Mouse (Mus musculus): Measurements from ENCODE around the gene Smu1. TPM values are rescaled to one million over a fixed set of nuclear protein-coding genes. Genes with fewer than 3 reads are reported as not detected.

Gene Smu1
- polyA plus RNA-seq, 1 experiment from 2014 or later = 59.9 TPM

DNA sequence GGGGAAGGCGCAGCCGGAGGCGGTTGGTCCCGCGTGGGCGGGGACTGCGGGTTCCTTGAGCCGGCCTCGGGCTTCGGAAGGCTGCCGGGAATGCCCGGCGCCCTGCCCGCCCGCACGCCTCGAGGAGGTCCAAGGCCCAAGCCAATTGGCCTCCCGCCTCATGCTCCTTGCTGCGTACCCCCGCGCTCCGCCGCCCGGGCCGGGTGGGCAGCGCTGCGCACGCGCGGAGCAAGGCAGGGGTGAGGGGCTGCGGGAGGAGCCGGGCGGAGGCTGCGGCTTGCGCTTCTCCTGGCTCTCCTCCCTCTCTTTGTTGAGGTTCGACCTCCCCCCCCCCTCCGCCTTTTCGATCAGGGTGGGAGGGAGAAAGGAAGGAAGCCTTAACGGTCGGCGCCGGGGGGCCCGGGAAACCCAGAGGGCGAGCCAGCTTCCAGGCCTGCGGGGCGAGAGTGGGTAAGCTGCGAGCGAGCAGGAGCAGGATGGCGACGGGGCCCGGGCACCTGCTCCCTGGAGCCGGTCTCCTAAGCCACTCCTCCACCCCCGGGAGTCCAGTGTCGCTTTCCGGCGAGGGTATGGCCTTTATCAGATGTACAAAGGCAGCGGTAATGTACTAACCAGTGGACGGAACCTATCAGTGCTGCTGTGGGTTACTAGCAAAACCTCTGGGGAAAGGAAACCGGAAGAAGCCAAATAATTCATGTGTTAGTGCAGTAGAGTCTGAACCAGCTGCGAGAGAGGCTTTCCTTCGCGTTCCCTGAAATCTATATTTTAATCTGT lies 34.8 kb downstream of the Smu1 start:
- WGBS (ENCODE audit: insufficient replicate concordance) = under 1% methylated on average over 60 of the region's 62 CpGs

DNA sequence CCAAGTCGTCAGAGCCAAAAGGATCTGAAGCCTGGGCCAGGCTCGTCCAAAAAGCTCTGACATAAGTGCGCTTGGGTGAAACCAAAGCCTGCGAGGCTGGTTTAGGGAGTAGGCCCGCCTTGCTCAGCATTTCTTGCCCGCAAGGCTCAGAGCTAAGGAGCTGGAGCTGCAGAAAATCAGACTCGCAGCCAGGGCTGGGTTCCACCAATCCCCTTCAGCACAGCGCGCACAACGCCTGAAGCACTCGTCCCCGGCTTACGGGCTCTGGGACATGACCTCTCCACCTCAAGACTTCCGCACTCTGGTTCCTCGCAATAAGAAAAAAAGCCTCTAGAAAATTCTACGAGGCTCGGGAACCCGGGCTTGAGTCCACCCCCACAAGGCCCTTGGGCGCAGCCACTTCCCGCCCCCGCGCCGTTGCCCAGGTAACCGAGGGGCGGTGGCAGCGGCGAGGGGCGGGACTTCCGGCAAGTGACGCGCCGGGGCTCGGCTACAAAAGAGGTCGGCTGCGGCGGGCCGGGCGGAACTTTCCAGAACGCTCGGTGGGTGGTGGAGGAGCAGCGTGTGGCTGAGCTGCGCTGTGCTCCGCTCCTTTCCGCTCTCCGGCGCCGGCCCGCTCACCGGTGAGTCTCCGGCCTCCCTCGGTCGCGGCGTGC lies 35.6 kb downstream of the Smu1 start, which contains the start of gene Dnaja1:
TSS of gene Dnaja1 (plus strand) at position 140 of the 656 bp plus-strand sequence.
- no peaks in the 10 kb centered on the region for H3K27me3 ChIP-seq (ENCODE audit: control insufficient read depth, insufficient read depth, low read depth, low read length)
- no peaks in the 10 kb centered on the region for H3K9me3 ChIP-seq (replicated peaks; ENCODE audit: control insufficient read depth, low read length)
- H3K27ac ChIP-seq (ENCODE audit: low read length) = peak within 1 kb of the TSS; percentile 97
- peaks cover 37% of the 10 kb centered on the region for H3K4me1 ChIP-seq (ENCODE audit: control insufficient read depth, low read depth, low read length)
- H3K4me3 ChIP-seq (ENCODE audit: low read depth, low read length) = peak within 1 kb of the TSS; percentile 98
- H3K36me3 ChIP-seq (ENCODE audit: control insufficient read depth, insufficient read depth) = peaks cover 8% of the 10 kb centered on the region
- WGBS (ENCODE audit: insufficient replicate concordance) = under 1% methylated on average over 53 of the region's 54 CpGs
- H3K4me2 ChIP-seq (ENCODE audit: low read depth, low read length) = peak within 1 kb of the TSS; percentile 89
- ATAC-seq (ENCODE audit: low read depth) = peak; percentile 85
- H3K9ac ChIP-seq (ENCODE audit: low read depth, low read length) = peak within 1 kb of the TSS; percentile 97

More for the DNA sequence above, 34.8 kb downstream of the Smu1 start:
- peak overlapping the region; percentile 97 for H3K9ac ChIP-seq (ENCODE audit: low read depth, low read length)
- peak overlapping the region; percentile 97 for H3K27ac ChIP-seq (ENCODE audit: low read length)
- H3K36me3 ChIP-seq (ENCODE audit: control insufficient read depth, insufficient read depth) = peaks cover 14% of the 10 kb centered on the region
- peak overlapping the region; percentile 89 for H3K4me2 ChIP-seq (ENCODE audit: low read depth, low read length)
- H3K27me3 ChIP-seq (ENCODE audit: control insufficient read depth, insufficient read depth, low read depth, low read length) = no peaks in the 10 kb centered on the region
- H3K9me3 ChIP-seq (replicated peaks; ENCODE audit: control insufficient read depth, low read length) = no peaks in the 10 kb centered on the region
- H3K4me1 ChIP-seq (ENCODE audit: control insufficient read depth, low read depth, low read length) = peaks cover 37% of the 10 kb centered on the region
- ATAC-seq (ENCODE audit: low read depth) = peak; percentile 73
- peak overlapping the region; percentile 98 for H3K4me3 ChIP-seq (ENCODE audit: low read depth, low read length)

DNA sequence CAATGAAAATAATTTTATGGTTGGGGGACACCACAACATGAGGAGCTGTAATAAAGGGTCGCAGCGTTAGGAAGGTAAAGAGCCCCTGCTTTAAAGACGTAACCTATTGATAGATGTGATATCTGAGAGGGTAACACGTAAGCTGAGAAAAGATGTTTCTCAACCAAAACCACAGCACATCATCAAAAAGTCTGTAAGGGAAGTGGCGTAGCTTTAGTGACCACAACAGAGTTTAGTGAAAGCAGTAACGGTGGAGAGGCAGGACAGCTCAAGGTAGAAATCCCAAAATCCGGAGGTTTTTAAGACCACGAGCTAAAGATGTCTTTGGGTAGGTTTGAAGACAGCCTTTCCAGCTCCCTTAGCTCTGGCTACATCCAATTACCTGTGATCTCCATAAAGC lies 36.8 kb downstream of the Smu1 start:
- 64% methylated on average over 8 of the region's 8 CpGs for WGBS (ENCODE audit: insufficient replicate concordance)
- Histone ChIP-seq H3K4me2 (ENCODE audit: low read depth, low read length) (peak overlapping the region; percentile 89; the same call in 1 of the 2 replicates), H3K9me3 (replicated peaks; ENCODE audit: control insufficient read depth, low read length) (no peaks in the 10 kb centered on the region), H3K9ac (ENCODE audit: low read depth, low read length) (no peak overlapping the region), H3K27me3 (ENCODE audit: control insufficient read depth, insufficient read depth, low read depth, low read length) (no peaks in the 10 kb centered on the region), H3K4me1 (ENCODE audit: control insufficient read depth, low read depth, low read length) (peaks cover 32% of the 10 kb centered on the region), H3K27ac (ENCODE audit: low read length) (peak overlapping the region; percentile 97; the same call in 1 of the 2 replicates), H3K4me3 (ENCODE audit: low read depth, low read length) (no peak overlapping the region), H3K36me3 (ENCODE audit: control insufficient read depth, insufficient read depth) (no peaks in the 10 kb centered on the region; the same call in 1 of the 2 replicates)
- ATAC-seq (ENCODE audit: low read depth) = no peak

DNA sequence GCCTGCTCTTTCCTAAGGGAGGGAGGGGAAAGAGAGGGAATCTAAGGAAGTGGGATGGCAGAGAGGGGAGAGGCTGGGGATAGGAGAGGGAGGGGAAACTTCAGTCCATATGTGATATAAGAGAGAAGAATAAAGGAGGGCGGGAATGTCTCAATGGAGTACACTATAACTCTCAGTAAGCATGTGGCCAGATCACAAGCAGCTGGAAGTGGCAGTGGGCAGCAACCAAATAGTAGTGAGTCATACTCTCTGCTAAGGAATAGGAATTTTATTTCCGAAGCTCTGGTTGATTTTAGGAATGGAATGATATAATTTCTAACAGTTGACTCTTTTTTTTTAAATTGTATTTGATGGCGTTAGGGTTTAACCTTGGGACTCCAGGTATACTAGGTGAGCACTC lies 40.6 kb downstream of the Smu1 start:
- H3K27me3 ChIP-seq (ENCODE audit: control insufficient read depth, insufficient read depth, low read depth, low read length) = no peaks in the 10 kb centered on the region
- H3K9me3 ChIP-seq (replicated peaks; ENCODE audit: control insufficient read depth, low read length) = no peaks in the 10 kb centered on the region
- H3K9ac ChIP-seq (ENCODE audit: low read depth, low read length) = no peak overlapping the region
- no peak overlapping the region for H3K4me2 ChIP-seq (ENCODE audit: low read depth, low read length)
- H3K36me3 ChIP-seq (ENCODE audit: control insufficient read depth, insufficient read depth) = no peaks in the 10 kb centered on the region
- H3K4me1 ChIP-seq (ENCODE audit: control insufficient read depth, low read depth, low read length) = peaks cover 13% of the 10 kb centered on the region
- H3K4me3 ChIP-seq (ENCODE audit: low read depth, low read length) = no peak overlapping the region
- no peak for ATAC-seq (ENCODE audit: low read depth)
- 71% methylated on average over 3 of the region's 3 CpGs for WGBS (ENCODE audit: insufficient replicate concordance)
- no peak overlapping the region for H3K27ac ChIP-seq (ENCODE audit: low read length)

DNA sequence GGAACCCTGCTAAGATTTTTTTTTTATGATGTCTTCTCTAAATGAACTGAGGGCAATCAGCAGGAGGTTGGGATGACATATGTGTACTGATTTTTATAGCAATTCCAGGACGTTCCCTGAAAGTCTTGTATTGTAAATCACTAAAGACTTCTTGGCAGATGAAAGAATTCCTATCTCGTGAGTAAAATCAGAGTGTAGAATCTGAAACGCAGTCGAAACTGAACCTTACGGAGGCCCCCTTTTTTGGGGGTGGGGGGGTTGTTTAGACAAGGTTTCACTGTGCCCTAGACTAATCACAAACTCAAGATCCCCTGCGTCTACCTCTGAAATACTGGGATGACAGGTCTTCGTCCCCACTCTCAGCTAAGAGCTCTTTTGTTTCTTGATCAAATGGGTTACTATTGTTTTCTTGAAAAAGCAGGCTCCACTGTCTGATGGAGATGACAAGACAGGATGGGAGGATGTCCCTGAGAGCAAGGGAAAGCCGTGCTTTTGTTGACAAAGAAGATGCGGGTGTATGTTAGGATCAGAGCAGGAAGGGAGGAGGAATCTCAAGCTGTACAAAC lies 53.9 kb downstream of the Smu1 start:
- Histone ChIP-seq H3K4me2 (ENCODE audit: low read depth, low read length) (peak overlapping the region; percentile 80), H3K4me1 (ENCODE audit: control insufficient read depth, low read depth, low read length) (peaks cover 20% of the 10 kb centered on the region), H3K36me3 (ENCODE audit: control insufficient read depth, insufficient read depth) (no peaks in the 10 kb centered on the region), H3K9ac (ENCODE audit: low read depth, low read length) (peak overlapping the region; percentile 59), H3K4me3 (ENCODE audit: low read depth, low read length) (peak overlapping the region; percentile 72), H3K27me3 (ENCODE audit: control insufficient read depth, insufficient read depth, low read depth, low read length) (no peaks in the 10 kb centered on the region), H3K27ac (ENCODE audit: low read length) (peak overlapping the region; percentile 84), H3K9me3 (replicated peaks; ENCODE audit: control insufficient read depth, low read length) (no peaks in the 10 kb centered on the region)
- WGBS (ENCODE audit: insufficient replicate concordance) = 37% methylated on average over 9 of the region's 9 CpGs
- ATAC-seq (ENCODE audit: low read depth) = no peak

DNA sequence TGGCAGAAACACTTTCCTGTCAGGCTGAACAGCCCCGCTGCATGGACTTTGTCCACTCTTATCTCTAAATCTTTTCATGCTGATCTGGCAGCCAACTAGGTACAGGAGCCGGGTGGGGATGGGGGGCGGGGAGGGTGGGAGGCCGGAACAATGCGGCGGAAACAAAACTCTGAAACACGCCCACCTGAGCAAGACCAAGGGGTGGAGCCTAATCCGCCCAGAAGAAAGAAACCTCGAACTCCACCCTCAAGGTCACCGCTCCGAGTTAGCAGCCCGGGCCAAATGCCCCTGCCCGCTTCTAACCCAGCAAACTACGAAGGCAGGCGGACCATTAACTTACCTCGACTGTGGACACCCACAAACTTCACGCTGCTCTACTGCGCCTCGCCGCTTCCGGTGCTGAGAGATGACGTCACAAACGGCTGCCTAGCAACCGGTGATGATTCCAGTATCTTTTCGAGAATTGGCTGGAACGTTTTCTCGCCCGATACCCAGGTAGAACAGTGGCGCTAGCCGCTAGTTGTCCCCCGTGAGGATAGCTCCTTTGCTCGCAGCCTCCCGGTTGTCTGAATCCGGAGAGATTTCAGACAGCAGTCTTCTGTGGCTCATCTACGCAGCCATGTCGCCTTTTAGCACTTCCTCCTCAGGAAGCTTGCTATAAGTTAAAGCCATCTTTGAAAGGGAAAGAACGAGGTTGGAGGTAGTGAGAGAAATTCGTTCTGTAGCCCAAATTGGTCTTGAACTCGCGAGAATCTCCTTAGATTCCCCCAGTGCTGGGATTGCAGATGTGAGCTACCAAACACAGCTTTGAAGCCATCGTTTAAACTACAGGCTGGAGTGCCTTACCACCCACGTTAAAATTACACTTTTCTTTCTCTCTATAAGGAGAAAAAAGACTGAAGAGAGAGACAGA lies 54.7 kb downstream of the Smu1 start, which contains the start of gene Aptx:
TSS of gene Aptx (minus strand) at position 398 of the 913 bp plus-strand sequence.
- Histone ChIP-seq H3K9me3 (replicated peaks; ENCODE audit: control insufficient read depth, low read length) (no peaks in the 10 kb centered on the region), H3K4me3 (ENCODE audit: low read depth, low read length) (peak within 1 kb of the TSS; percentile 72), H3K27ac (ENCODE audit: low read length) (peak within 1 kb of the TSS; percentile 84), H3K9ac (ENCODE audit: low read depth, low read length) (peak within 1 kb of the TSS; percentile 59), H3K4me1 (ENCODE audit: control insufficient read depth, low read depth, low read length) (peaks cover 20% of the 10 kb centered on the region), H3K36me3 (ENCODE audit: control insufficient read depth, insufficient read depth) (no peaks in the 10 kb centered on the region), H3K4me2 (ENCODE audit: low read depth, low read length) (peak within 1 kb of the TSS; percentile 80), H3K27me3 (ENCODE audit: control insufficient read depth, insufficient read depth, low read depth, low read length) (no peaks in the 10 kb centered on the region)
- WGBS (ENCODE audit: insufficient replicate concordance) = under 1% methylated on average over 42 of the region's 42 CpGs
- peak; percentile 88 for ATAC-seq (ENCODE audit: low read depth)

DNA sequence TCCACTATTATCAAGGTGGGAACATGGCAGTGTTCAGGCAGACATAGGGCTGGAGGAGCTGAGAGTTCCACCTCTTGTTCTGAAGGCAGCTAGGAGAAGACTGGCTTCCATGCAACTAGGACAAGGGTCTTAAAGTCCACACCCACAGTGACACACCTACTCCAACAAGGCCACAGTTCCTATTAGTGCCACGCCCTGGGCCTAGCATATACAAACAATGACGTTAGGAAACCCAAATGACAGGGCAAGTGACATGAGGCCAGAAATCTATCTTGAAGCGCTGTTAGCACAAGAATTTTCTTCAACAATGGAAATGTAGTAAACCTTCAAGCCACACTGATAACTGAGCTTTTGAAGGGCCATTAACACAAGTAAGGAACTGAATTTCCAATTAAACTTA lies 55.9 kb downstream of the Smu1 start:
- Histone ChIP-seq H3K4me2 (ENCODE audit: low read depth, low read length) (peak overlapping the region; percentile 80), H3K4me1 (ENCODE audit: control insufficient read depth, low read depth, low read length) (peaks cover 20% of the 10 kb centered on the region), H3K27me3 (ENCODE audit: control insufficient read depth, insufficient read depth, low read depth, low read length) (no peaks in the 10 kb centered on the region), H3K36me3 (ENCODE audit: control insufficient read depth, insufficient read depth) (no peaks in the 10 kb centered on the region), H3K9ac (ENCODE audit: low read depth, low read length) (no peak overlapping the region), H3K9me3 (replicated peaks; ENCODE audit: control insufficient read depth, low read length) (no peaks in the 10 kb centered on the region), H3K4me3 (ENCODE audit: low read depth, low read length) (no peak overlapping the region; the same call in 1 of the 2 replicates), H3K27ac (ENCODE audit: low read length) (no peak overlapping the region; the same call in 1 of the 2 replicates)
- ATAC-seq (ENCODE audit: low read depth) = no peak
- WGBS (ENCODE audit: insufficient replicate concordance) = 53% methylated on average over 3 of the region's 3 CpGs

DNA sequence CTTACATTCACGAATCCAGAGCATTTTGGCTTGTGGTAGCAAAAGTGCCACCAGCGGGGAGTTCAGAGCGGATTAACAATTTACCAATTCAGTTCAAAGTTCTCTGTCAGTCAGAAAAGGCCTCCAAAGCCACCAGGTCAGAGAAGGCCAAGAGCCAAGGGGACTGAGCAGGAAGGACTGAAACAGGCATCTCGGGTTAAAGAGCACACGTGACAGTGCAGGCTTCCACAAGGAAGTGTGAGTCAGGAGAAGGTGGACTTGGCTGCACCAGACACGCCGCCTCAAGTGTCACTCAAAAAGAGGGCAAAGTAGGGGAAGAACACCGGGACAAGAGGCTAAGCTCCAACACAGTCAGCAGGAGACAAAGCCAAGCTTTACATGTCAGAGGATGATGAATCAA lies 57.5 kb downstream of the Smu1 start:
- peak; percentile 28; the same call in 1 of the 2 replicates for ATAC-seq (ENCODE audit: low read depth)
- H3K4me1 ChIP-seq (ENCODE audit: control insufficient read depth, low read depth, low read length) = peaks cover 20% of the 10 kb centered on the region

More for the DNA sequence above, 57.5 kb downstream of the Smu1 start:
- H3K9me3 ChIP-seq (replicated peaks; ENCODE audit: control insufficient read depth, low read length) = no peaks in the 10 kb centered on the region
- H3K27me3 ChIP-seq (ENCODE audit: control insufficient read depth, insufficient read depth, low read depth, low read length) = no peaks in the 10 kb centered on the region
- WGBS (ENCODE audit: insufficient replicate concordance) = 55% methylated on average over 8 of the region's 8 CpGs
- H3K36me3 ChIP-seq (ENCODE audit: control insufficient read depth, insufficient read depth) = peaks cover 2% of the 10 kb centered on the region; the same call in 1 of the 2 replicates
- no peak overlapping the region for H3K4me2 ChIP-seq (ENCODE audit: low read depth, low read length)
- no peak overlapping the region for H3K9ac ChIP-seq (ENCODE audit: low read depth, low read length)
- H3K27ac ChIP-seq (ENCODE audit: low read length) = peak overlapping the region; percentile 64
- H3K4me3 ChIP-seq (ENCODE audit: low read depth, low read length) = no peak overlapping the region

Measured in liver, embryonic 16.5 days (tissue).